Mouse (Mus musculus) myocyte (in vitro differentiated cells): ENCODE data around the gene Jade1.

ENCODE experiments used
- CEBPB ChIP-seq: IDR thresholded peaks from 2 replicates; pipeline ENCODE4 v1.6.1; 2011; ENCODE audit warnings: mild to moderate bottlenecking, moderate library complexity; ENCODE audit not compliant: poor library complexity, insufficient read depth, severe bottlenecking
- E2F4 ChIP-seq: IDR thresholded peaks from one replicate; pipeline ENCODE4 v1.6.1; 2011; ENCODE audit warnings: mild to moderate bottlenecking, control low read depth, moderate library complexity; ENCODE audit not compliant: insufficient read depth
- MAX ChIP-seq: IDR thresholded peaks from one replicate; pipeline ENCODE4 v1.6.1; 2011; ENCODE audit warnings: low read depth, mild to moderate bottlenecking, control low read depth
- MYOD1 ChIP-seq, 3 experiments: IDR thresholded peaks; one replicate each; pipeline ENCODE4 v1.6.1; 2011; ENCODE audit warnings: control low read depth in 2 of 3, low read depth in 2 of 3, mild to moderate bottlenecking in 2 of 3, moderate library complexity in 1 of 3; ENCODE audit not compliant: insufficient read length in 2 of 3, control insufficient read depth in 1 of 3
- MYOG ChIP-seq, 3 experiments: IDR thresholded peaks; one replicate each; pipeline ENCODE4 v1.6.1; 2011; ENCODE audit warnings: control low read depth in 2 of 3, low read depth in 2 of 3, mild to moderate bottlenecking in 2 of 3; ENCODE audit not compliant: insufficient read length in 2 of 3, control insufficient read depth in 1 of 3, insufficient read depth in 1 of 3
- POLR2A ChIP-seq: IDR thresholded peaks from one replicate; pipeline ENCODE4 v1.6.1; 2011; ENCODE audit warnings: low read depth, mild to moderate bottlenecking, control low read depth, moderate library complexity; ENCODE audit not compliant: insufficient read length
- REST ChIP-seq: IDR thresholded peaks from one replicate; pipeline ENCODE4 v1.6.1; 2011; ENCODE audit warnings: mild to moderate bottlenecking, control low read depth, moderate library complexity; ENCODE audit not compliant: insufficient read depth, insufficient read length
- SRF ChIP-seq: IDR thresholded peaks from one replicate; pipeline ENCODE4 v1.6.1; 2011; ENCODE audit warnings: low read depth; ENCODE audit not compliant: control insufficient read depth, insufficient read length
- USF1 ChIP-seq: IDR thresholded peaks from one replicate; pipeline ENCODE4 v1.6.1; 2011; ENCODE audit warnings: low read depth, mild to moderate bottlenecking, control low read depth, moderate library complexity

DNA sequence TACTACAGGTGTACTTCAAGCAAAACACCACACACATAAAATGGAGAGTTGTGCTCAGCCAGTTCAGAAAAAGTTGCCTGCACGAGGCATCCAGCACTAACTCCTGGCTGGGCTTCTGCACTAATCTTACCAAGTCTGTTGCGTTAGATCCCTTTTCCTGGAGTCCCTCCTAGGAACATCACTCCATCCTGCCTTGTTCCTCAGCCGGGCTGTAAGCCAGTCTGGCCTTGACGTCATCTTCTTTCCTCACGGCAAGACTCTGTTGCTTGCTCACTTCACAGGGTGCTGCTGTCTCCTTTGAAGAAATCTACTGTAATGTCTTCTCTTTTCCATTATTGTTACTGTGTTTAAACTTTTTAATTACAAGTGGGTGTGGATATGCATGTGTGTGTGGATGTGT is 20.4 kb downstream of the Jade1 start:
- TF ChIP-seq USF1 (no peak), CEBPB (no peak), MYOD1 (IDR thresholded peaks at IDR 0.05; ENCODE audit: control insufficient read depth in 1 of 3, insufficient read length in 2 of 3, low read depth in 2 of 3) (no peak), POLR2A (no peak), E2F4 (no peak), MYOG (IDR thresholded peaks at IDR 0.05; ENCODE audit: control insufficient read depth in 1 of 3, insufficient read depth in 1 of 3, insufficient read length in 2 of 3, low read depth in 2 of 3) (no peak), MAX (no peak), REST (no peak), SRF (no peak)
